Mouse (Mus musculus): Measurements from ENCODE around the gene Nudt22. TPM values are rescaled to one million over a fixed set of nuclear protein-coding genes. Genes with fewer than 3 reads are reported as not detected.

The Nudt22 gene
- polyA plus RNA-seq (2015; fragmentation: Nextera tagmentation; extraction: Ambion mirVana) = 10.1 and 10.5 TPM in 2 replicates

DNA sequence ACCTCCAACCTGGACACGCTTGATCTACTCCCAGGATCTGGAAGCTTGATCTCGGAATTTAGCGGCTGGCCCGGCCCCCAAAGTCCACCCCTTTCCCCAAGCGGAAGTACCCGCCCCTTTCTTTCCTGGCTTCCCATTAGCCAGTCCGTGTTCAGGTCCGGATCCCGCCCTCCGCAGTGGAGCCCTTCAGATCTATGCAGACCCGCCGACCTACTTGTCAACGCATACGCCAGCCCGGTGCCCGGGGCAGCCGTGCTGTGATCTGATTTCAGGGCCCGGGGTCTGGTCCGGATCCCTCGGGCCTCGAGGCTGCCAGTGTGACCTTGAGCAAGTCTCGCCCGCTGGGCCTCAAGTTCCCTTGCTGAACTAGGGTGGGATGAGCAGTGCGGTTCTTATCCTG lies at the start of gene Nudt22, which contains the start of gene Trpt1:
Nudt22 (minus strand) TSS at position 112 of the 400 bp plus-strand sequence.
Trpt1 (plus strand) TSS at position 126 of the 400 bp plus-strand sequence.
- peak within 1 kb of the TSS; percentile 89 for H3K4me2 ChIP-seq (ENCODE audit: low read depth, low read length)
- H3K27me3 ChIP-seq (ENCODE audit: control insufficient read depth, insufficient read depth, low read depth, low read length) = no peaks in the 10 kb centered on the region
- no peaks in the 10 kb centered on the region for H3K9me3 ChIP-seq (replicated peaks; ENCODE audit: control insufficient read depth, low read length)
- H3K36me3 ChIP-seq (ENCODE audit: control insufficient read depth, insufficient read depth) = peaks cover 26% of the 10 kb centered on the region
- WGBS (ENCODE audit: insufficient replicate concordance) = under 1% methylated on average over 24 of the region's 24 CpGs
- H3K9ac ChIP-seq (ENCODE audit: low read depth, low read length) = peak within 1 kb of the TSS; percentile 64
- H3K27ac ChIP-seq (ENCODE audit: low read length) = peak within 1 kb of the TSS; percentile 22; the same call in 1 of the 2 replicates
- peak; percentile 67 for ATAC-seq (ENCODE audit: low read depth)
- H3K4me3 ChIP-seq (ENCODE audit: low read depth, low read length) = peak within 1 kb of the TSS; percentile 64
- H3K4me1 ChIP-seq (ENCODE audit: control insufficient read depth, low read depth, low read length) = peaks cover 34% of the 10 kb centered on the region

DNA sequence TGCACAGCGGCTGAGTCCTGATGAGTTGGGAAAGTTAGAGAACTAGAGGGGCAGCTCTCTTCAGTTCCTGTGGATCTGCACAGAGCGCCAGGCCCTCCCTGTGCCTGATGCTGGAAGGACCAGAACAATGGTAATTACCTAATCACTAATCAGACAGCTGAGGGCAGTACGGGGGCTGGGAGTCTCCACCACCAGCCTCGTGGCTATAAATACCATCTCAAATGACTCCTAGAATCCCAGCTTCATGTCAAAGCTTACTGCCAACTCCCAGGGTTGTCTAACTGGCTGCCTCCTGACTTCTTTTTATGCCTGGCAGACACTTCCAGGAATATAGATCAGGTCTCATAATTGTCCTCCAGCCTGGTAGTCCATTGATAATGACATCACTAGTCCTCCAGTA lies 48.8 kb upstream of the Nudt22 start:
- Histone ChIP-seq H3K4me3 (ENCODE audit: low read depth, low read length) (no peak overlapping the region), H3K4me2 (ENCODE audit: low read depth, low read length) (no peak overlapping the region)
- 39% methylated on average over 4 of the region's 4 CpGs for WGBS (ENCODE audit: insufficient replicate concordance)

DNA sequence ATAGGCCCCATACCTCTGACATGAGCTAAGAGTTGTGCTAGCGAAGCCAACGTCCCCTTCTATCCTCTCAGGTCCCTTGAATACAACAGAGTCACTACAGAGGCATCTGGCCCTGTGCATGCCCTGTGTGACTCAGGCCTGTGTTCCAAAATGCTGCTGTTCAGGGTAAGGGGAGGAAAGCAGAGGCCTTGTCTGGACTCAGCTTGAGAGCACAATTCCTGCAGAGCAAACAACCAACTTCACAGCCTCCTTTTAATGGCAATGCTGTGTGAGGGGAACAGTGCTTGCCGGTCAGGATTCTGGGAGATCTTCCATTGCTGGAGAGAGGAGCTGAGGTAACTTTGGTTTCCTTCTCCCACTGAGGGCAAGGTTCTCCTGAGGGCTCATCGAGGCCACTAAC lies 48.4 kb upstream of the Nudt22 start:
- H3K4me1 ChIP-seq (ENCODE audit: control insufficient read depth, low read depth, low read length) = peaks cover 9% of the 10 kb centered on the region
- no peaks in the 10 kb centered on the region for H3K9me3 ChIP-seq (replicated peaks; ENCODE audit: control insufficient read depth, low read length)
- ATAC-seq (ENCODE audit: low read depth) = no peak
- H3K27me3 ChIP-seq (ENCODE audit: control insufficient read depth, insufficient read depth, low read depth, low read length) = no peaks in the 10 kb centered on the region
- H3K9ac ChIP-seq (ENCODE audit: low read depth, low read length) = no peak overlapping the region
- H3K27ac ChIP-seq (ENCODE audit: low read length) = no peak overlapping the region
- no peaks in the 10 kb centered on the region for H3K36me3 ChIP-seq (ENCODE audit: control insufficient read depth, insufficient read depth)
- no peak overlapping the region for H3K4me3 ChIP-seq (ENCODE audit: low read depth, low read length)
- H3K4me2 ChIP-seq (ENCODE audit: low read depth, low read length) = no peak overlapping the region
- WGBS (ENCODE audit: insufficient replicate concordance) = 62% methylated on average over 4 of the region's 4 CpGs

More for the DNA sequence above, 48.8 kb upstream of the Nudt22 start:
- Histone ChIP-seq H3K9me3 (replicated peaks; ENCODE audit: control insufficient read depth, low read length) (no peaks in the 10 kb centered on the region), H3K27ac (ENCODE audit: low read length) (no peak overlapping the region), H3K27me3 (ENCODE audit: control insufficient read depth, insufficient read depth, low read depth, low read length) (no peaks in the 10 kb centered on the region), H3K36me3 (ENCODE audit: control insufficient read depth, insufficient read depth) (no peaks in the 10 kb centered on the region), H3K9ac (ENCODE audit: low read depth, low read length) (no peak overlapping the region), H3K4me1 (ENCODE audit: control insufficient read depth, low read depth, low read length) (peaks cover 9% of the 10 kb centered on the region)
- no peak for ATAC-seq (ENCODE audit: low read depth)

DNA sequence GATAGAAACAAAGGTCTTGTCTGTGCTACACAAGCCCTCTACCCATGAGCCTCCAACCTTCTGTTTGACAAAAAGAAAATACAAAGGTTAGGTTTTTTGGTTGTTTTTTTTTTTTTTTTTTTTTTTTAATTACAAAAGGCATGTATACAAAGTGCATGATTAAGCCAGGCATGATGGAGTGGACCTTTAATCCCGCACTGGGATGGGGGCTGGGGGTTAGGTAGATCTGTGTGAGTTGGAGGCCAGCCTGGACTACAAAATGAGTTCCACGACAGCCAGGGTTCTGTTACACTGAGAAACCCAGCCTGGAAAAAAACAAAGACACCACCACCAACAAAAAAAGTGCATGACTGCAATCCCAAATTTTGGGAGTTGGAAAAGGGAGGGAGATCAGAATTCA lies 45.3 kb upstream of the Nudt22 start:
- H3K4me2 ChIP-seq (ENCODE audit: low read depth, low read length) = peak overlapping the region; percentile 94
- H3K4me3 ChIP-seq (ENCODE audit: low read depth, low read length) = peak overlapping the region; percentile 79
- peaks cover 25% of the 10 kb centered on the region for H3K4me1 ChIP-seq (ENCODE audit: control insufficient read depth, low read depth, low read length)

DNA sequence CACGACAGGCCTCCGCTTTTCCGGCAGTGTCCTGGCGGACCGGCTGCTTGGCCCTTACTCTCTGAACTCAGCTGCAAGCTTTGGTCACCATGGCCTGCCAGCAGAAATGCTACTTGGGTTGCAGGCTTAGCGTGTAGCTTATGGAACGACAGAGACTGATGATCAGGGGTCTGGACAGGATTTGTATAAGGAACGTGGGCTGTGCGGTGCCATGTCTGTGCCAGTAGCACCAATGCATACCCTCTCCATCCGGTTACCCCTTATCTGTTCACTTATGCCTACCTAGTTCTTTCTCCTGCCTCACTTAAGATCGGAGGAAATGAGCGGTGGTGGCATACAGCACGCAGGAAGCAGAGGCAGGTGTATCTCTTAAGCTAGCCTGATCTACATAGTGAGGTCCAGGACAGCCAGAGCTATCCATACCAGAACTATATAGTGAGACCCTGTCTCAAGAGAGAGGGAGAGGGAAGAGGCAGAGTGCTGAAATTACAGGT lies 44.8 kb upstream of the Nudt22 start:
- no peaks in the 10 kb centered on the region for H3K9me3 ChIP-seq (replicated peaks; ENCODE audit: control insufficient read depth, low read length)
- no peak for ATAC-seq (ENCODE audit: low read depth)
- no peaks in the 10 kb centered on the region for H3K36me3 ChIP-seq (ENCODE audit: control insufficient read depth, insufficient read depth)
- H3K4me2 ChIP-seq (ENCODE audit: low read depth, low read length) = peak overlapping the region; percentile 94
- WGBS (ENCODE audit: insufficient replicate concordance) = 13% methylated on average over 13 of the region's 13 CpGs
- H3K4me1 ChIP-seq (ENCODE audit: control insufficient read depth, low read depth, low read length) = peaks cover 25% of the 10 kb centered on the region
- peak overlapping the region; percentile 91 for H3K9ac ChIP-seq (ENCODE audit: low read depth, low read length)
- peak overlapping the region; percentile 79 for H3K4me3 ChIP-seq (ENCODE audit: low read depth, low read length)
- peak overlapping the region; percentile 93 for H3K27ac ChIP-seq (ENCODE audit: low read length)
- H3K27me3 ChIP-seq (ENCODE audit: control insufficient read depth, insufficient read depth, low read depth, low read length) = no peaks in the 10 kb centered on the region

More for the DNA sequence above, 45.3 kb upstream of the Nudt22 start:
- ATAC-seq (ENCODE audit: low read depth) = no peak
- Histone ChIP-seq H3K9me3 (replicated peaks; ENCODE audit: control insufficient read depth, low read length) (no peaks in the 10 kb centered on the region), H3K9ac (ENCODE audit: low read depth, low read length) (peak overlapping the region; percentile 91; the same call in 1 of the 2 replicates), H3K27me3 (ENCODE audit: control insufficient read depth, insufficient read depth, low read depth, low read length) (no peaks in the 10 kb centered on the region), H3K36me3 (ENCODE audit: control insufficient read depth, insufficient read depth) (no peaks in the 10 kb centered on the region), H3K27ac (ENCODE audit: low read length) (peak overlapping the region; percentile 93)
- 81% methylated on average over 2 of the region's 2 CpGs for WGBS (ENCODE audit: insufficient replicate concordance)

DNA sequence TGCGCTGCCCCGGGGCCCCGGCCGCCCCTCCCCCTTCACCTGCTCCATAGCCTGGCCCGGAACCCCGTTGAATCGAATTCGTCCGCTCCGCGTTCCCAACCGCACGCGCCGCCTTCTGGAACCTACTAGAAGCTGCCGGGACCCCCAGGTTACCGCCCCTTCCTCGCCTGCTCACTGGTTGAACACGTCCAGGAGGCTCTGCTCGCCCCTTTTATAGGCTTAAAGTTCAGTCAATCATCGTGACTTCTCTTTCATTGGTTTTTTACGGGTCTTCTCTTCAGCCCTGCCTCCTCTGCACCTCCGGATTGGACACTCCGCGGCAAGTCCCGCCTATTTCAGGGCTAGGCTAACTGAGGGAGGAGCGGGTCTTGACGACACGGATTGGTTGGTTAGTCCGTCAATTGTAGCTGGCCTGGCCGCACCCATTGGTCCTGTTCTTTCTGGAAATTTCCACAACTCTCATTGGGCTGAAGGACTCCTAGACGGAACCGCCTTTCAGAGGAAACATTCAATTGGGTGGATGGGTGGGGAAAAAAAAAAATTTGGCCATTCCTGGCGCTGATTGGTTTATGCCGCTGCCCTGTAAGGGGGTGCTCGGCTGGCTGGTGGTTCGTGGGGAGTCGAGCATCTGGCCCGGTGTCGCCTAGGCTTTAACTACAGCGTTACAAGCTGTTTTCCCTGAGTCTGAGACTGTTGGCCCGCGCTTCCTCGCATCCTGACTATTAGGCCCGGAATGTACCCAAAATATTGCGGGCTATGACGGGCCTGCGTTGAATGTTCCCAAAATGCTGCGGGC lies 44.1 kb upstream of the Nudt22 start, which contains the start of gene Stip1:
Stip1 (minus strand) TSS at position 127 of the 796 bp plus-strand sequence.
- H3K9me3 ChIP-seq (replicated peaks; ENCODE audit: control insufficient read depth, low read length) = no peaks in the 10 kb centered on the region
- H3K4me2 ChIP-seq (ENCODE audit: low read depth, low read length) = peak within 1 kb of the TSS; percentile 94
- peak within 1 kb of the TSS; percentile 93 for H3K27ac ChIP-seq (ENCODE audit: low read length)
- peak within 1 kb of the TSS; percentile 94 for H3K4me3 ChIP-seq (ENCODE audit: low read depth, low read length)
- peaks cover 4% of the 10 kb centered on the region; the same call in 1 of the 2 replicates for H3K36me3 ChIP-seq (ENCODE audit: control insufficient read depth, insufficient read depth)
- no peaks in the 10 kb centered on the region for H3K27me3 ChIP-seq (ENCODE audit: control insufficient read depth, insufficient read depth, low read depth, low read length)
- WGBS (ENCODE audit: insufficient replicate concordance) = 0% methylated on average over 49 of the region's 49 CpGs
- ATAC-seq (ENCODE audit: low read depth) = peak; percentile 96
- peaks cover 25% of the 10 kb centered on the region for H3K4me1 ChIP-seq (ENCODE audit: control insufficient read depth, low read depth, low read length)
- H3K9ac ChIP-seq (ENCODE audit: low read depth, low read length) = peak within 1 kb of the TSS; percentile 96

DNA sequence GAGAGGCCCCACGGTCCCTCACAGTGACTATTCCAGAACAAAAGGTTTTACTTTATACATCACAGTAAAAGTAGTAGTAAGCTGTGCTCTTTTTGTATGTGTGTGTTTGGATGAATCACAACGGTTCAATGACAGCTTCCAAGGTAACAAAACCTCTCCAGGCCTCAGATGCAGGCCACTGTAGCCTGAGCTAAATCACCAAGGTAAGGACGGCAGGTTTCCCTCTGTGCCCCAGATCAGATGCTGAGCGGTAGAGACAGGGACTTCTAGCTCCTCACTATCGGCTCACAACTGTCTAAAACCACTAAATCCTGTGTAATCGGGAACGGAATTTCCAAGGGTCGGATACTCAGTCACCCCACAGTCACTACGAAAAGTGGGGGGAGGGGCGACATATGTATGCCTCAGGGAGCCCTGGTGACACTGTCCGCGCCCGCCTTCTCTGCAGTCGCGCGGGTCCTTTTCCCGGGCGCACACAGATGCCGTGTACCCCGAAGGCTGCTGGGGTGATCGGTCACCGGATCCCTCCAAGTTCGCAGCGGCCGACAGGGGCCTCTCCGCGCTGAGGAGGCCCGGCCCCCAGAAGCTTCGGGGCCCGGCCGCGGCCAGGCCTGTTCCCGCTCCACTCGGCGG lies 43.3 kb upstream of the Nudt22 start:
- WGBS (ENCODE audit: insufficient replicate concordance) = 1% methylated on average over 35 of the region's 35 CpGs
- no peaks in the 10 kb centered on the region for H3K9me3 ChIP-seq (replicated peaks; ENCODE audit: control insufficient read depth, low read length)
- peak overlapping the region; percentile 92 for H3K4me2 ChIP-seq (ENCODE audit: low read depth, low read length)
- peak overlapping the region; percentile 94 for H3K4me3 ChIP-seq (ENCODE audit: low read depth, low read length)
- H3K27ac ChIP-seq (ENCODE audit: low read length) = peak overlapping the region; percentile 89
- peaks cover 25% of the 10 kb centered on the region for H3K4me1 ChIP-seq (ENCODE audit: control insufficient read depth, low read depth, low read length)
- peak; percentile 1 for ATAC-seq (ENCODE audit: low read depth)
- no peaks in the 10 kb centered on the region for H3K27me3 ChIP-seq (ENCODE audit: control insufficient read depth, insufficient read depth, low read depth, low read length)
- peak overlapping the region; percentile 96 for H3K9ac ChIP-seq (ENCODE audit: low read depth, low read length)
- H3K36me3 ChIP-seq (ENCODE audit: control insufficient read depth, insufficient read depth) = peaks cover 10% of the 10 kb centered on the region

DNA sequence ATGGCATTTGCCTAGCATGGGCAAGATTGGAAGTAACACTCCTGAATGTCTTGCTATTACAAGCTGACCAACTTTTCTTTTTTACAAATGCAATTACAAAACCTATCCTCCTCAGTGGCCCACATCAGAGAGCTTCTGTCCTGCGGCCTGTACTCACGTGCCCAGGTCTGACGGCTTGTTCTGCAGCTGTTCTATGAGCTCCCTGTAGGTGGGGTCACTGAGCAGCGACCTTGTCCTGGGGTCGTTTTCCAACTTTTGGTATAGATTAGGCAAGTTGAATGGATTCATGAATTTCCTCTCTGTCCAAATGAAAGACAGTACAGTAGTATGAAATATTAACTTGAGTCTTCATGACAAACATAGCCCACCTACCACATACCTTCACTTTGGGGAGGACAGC lies 38.1 kb upstream of the Nudt22 start:
- WGBS (ENCODE audit: insufficient replicate concordance) = 84% methylated on average over 5 of the region's 5 CpGs

More for the DNA sequence above, 38.1 kb upstream of the Nudt22 start:
- Histone ChIP-seq H3K27ac (ENCODE audit: low read length) (no peak overlapping the region), H3K9me3 (replicated peaks; ENCODE audit: control insufficient read depth, low read length) (no peaks in the 10 kb centered on the region), H3K4me1 (ENCODE audit: control insufficient read depth, low read depth, low read length) (peaks cover 15% of the 10 kb centered on the region), H3K27me3 (ENCODE audit: control insufficient read depth, insufficient read depth, low read depth, low read length) (no peaks in the 10 kb centered on the region), H3K4me3 (ENCODE audit: low read depth, low read length) (no peak overlapping the region), H3K9ac (ENCODE audit: low read depth, low read length) (no peak overlapping the region), H3K36me3 (ENCODE audit: control insufficient read depth, insufficient read depth) (peaks cover 45% of the 10 kb centered on the region), H3K4me2 (ENCODE audit: low read depth, low read length) (no peak overlapping the region)
- no peak for ATAC-seq (ENCODE audit: low read depth)

Measured in liver, embryonic 16.5 days (tissue).